Mouse (Mus musculus): ENCODE measurements around the gene Gpr37l1.

DNA sequence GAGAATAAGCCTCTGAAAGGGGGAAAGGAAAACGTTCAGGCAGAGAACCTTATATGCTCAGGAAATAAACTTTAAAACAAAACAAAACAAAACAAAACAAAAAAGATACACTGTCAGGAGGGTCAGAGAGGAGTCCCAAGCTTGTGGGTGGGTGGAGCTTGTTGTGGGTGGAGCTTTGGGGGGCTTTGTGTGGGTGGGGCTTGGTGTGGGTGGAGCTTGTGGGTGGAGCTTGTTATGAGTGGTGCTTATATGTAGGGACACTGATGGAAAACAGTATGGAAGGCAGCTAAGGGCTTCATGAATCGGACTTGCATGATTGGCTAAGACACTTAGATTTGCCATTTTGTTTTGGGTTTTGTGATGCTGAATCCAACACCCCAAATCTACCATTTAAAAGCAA, 27.6 kb downstream of the Gpr37l1 start:
- TF ChIP-seq POLR2A (IDR thresholded peaks at IDR 0.05; ENCODE audit: low read depth, low read length) (no peak), CTCF (IDR thresholded peaks at IDR 0.05; ENCODE audit: extremely low read depth, insufficient read length, insufficient replicate concordance, low read depth, low read length) (no peak)

Measured in small intestine, adult 2 months (tissue).